Mouse (Mus musculus) forebrain, embryonic 10.5 days (tissue): ENCODE results near the gene Nectin2. TPM values are rescaled to one million over a fixed set of nuclear protein-coding genes. Genes with fewer than 3 reads are reported as not detected.

Source experiments
- DNase-seq: peaks from one replicate; pipeline ENCODE4 v3.0.0-alpha.2; 2017; ENCODE audit warnings: low spot score; ENCODE audit errors: extremely low spot score
- H3K27ac ChIP-seq: fragments of 300-500 bp; sonication (generic); 2 replicates; pipeline ENCODE4 v1.5.1; 2016; ENCODE audit warnings: mild to moderate bottlenecking
- H3K27me3 ChIP-seq: fragments of 300-500 bp; sonication (generic); 2 replicates; pipeline ENCODE4 v1.6.1; 2016; ENCODE audit warnings: mild to moderate bottlenecking; ENCODE audit not compliant: poor library complexity, severe bottlenecking
- H3K36me3 ChIP-seq: fragments of 300-500 bp; sonication (generic); replicated peaks from 2 replicates; pipeline ENCODE4 v1.6.1; 2016; ENCODE audit warnings: mild to moderate bottlenecking, moderate library complexity
- H3K4me1 ChIP-seq: fragments of 300-500 bp; sonication (generic); 2 replicates; pipeline ENCODE4 v1.6.1; 2016
- H3K4me3 ChIP-seq: fragments of 300-500 bp; sonication (generic); 2 replicates; pipeline ENCODE4 v1.5.1; 2016; ENCODE audit warnings: mild to moderate bottlenecking, moderate library complexity
- H3K9me3 ChIP-seq: fragments of 300-500 bp; sonication (generic); 2 replicates; pipeline ENCODE4 v1.6.1; 2016; ENCODE audit warnings: mild to moderate bottlenecking, moderate library complexity
- WGBS: fragments of 180-500 bp; shearing (Covaris S2); methylation state at CpG from one replicate; pipeline ENCODE4 v1.1.7; 2016; 5-methylcytosine and 5-hydroxymethylcytosine counted together
- polyA plus RNA-seq: library from polyadenylated mRNA; unstranded; fragments of >200 nt; fragmentation: Nextera tagmentation; extraction: Ambion mirVana; gene quantifications from 2 replicates; pipeline ENCODE4 v1.2.1, GENCODE M21; 2016

Nectin2 gene
- polyA plus RNA-seq, 1 experiment from 2014 or later, result 84.2 TPM

DNA sequence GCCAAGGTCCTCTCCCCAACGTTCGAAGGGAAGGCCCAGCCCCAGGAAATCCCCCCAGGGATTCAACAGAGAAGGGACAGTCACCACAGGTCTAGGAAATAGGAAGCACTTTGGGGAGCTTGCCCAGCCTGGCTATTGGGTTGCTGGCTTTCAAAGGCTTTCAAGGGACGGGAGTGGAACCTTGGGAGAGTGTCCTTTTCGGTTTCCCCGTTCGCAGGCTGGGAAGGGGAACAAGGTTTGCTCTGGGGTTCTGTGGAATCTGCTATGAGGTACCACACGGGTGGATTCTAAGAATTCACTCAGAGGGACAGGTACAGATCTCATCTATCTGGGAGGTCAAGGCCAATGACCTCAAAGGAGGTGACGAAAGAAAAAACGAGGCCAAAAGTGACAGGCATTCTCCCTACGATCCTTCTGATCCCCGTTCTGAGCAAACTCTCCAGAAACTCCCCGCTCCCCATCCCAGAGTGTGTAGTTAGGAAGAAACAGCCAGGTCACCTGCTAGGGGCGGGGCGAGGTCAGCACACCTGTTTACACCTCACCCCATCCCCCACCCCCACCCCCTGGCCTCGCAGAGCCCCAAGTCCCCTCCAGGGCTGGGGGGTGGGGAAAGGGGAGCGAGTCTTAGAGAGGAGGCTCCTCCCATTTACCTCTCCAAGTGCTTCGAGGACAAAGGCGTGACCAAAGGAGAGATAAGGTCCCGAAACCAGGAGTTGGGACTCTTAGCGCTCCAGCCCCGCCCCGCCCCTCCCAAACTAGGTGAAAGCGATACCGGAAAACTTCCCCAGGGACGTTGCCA lies 2.7 kb downstream of the Nectin2 start:
- no peak for DNase-seq
- WGBS, result 3% methylated on average over 25 of the region's 25 CpGs
- Histone ChIP-seq H3K9me3 (no peaks in the 10 kb centered on the region), H3K27me3 (no peaks in the 10 kb centered on the region), H3K36me3 (peaks cover 32% of the 10 kb centered on the region), H3K4me1 (peaks cover 59% of the 10 kb centered on the region), H3K4me3 (peak overlapping the region; percentile 77), H3K27ac (peak overlapping the region; percentile 92)

- peak overlapping the region; percentile 2; the same call in 1 of the 2 replicates for H3K27ac ChIP-seq
- no peaks in the 10 kb centered on the region for H3K9me3 ChIP-seq
- peaks cover 37% of the 10 kb centered on the region for H3K36me3 ChIP-seq
- H3K4me1 ChIP-seq, result peaks cover 69% of the 10 kb centered on the region
- peak overlapping the region; percentile 77 for H3K4me3 ChIP-seq
- 32% methylated on average over 6 of the region's 6 CpGs for WGBS
- no peak for DNase-seq
- no peaks in the 10 kb centered on the region for H3K27me3 ChIP-seq
These were observed 3.7 kb downstream of the Nectin2 start for GRCm38 (mm10) chr7:19746426-19747201.

GRCm38 (mm10) chr7:19745971-19746370 lies 4.3 kb downstream of the Nectin2 start:
- H3K9me3 ChIP-seq, result no peaks in the 10 kb centered on the region
- H3K27me3 ChIP-seq, result no peaks in the 10 kb centered on the region
- WGBS, result 77% methylated on average over 10 of the region's 10 CpGs
- DNase-seq, result no peak
- peaks cover 44% of the 10 kb centered on the region for H3K36me3 ChIP-seq
- peaks cover 74% of the 10 kb centered on the region for H3K4me1 ChIP-seq
- no peak overlapping the region for H3K27ac ChIP-seq
- H3K4me3 ChIP-seq, result no peak overlapping the region

DNA sequence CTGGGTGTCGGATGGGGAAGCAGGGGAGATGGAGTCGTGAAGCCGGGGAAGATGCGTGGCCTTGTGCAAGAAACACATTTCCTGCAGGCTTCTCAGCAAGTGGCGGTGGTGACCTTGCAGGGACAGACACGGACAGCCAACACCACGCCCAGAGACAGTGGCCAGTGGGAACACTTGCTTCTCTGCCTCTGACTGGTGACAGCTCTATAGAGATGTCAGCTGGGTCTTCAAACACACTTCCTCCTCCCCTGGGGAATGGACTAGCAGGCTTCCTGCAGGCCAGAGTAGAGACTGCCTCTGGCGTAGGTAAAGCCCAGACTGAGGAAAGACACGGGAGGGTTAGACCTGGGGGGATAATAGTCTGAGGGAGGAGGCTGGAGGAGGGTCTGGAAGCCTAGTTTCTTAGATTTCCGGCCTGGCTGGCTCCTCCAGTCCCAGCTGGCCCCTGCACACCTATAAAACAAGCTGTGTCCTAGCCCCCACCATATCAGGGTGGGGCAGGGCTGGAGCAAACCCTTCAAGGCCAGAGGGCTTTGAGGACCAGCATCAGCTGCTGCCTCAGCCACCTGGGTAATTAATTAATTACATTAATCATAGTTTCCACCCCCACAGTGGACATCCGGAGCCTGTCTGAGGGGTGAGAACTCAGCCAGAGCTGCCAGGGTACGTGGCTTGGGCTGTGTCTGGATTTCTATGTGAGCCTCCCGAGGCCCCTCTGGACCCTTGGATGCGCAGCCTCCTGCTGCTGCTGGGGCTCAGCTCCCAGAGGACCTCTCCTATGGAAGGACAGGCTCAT lies 5.5 kb downstream of the Nectin2 start:
- no peak overlapping the region; the same call in 1 of the 2 replicates for H3K4me3 ChIP-seq
- H3K27ac ChIP-seq, result no peak overlapping the region

GRCm38 (mm10) chr7:19743791-19744190 lies 6.5 kb downstream of the Nectin2 start:
- DNase-seq, result no peak
- 93% methylated on average over 6 of the region's 6 CpGs for WGBS
- Histone ChIP-seq H3K9me3 (peaks cover 3% of the 10 kb centered on the region; the same call in 1 of the 2 replicates), H3K27ac (no peak overlapping the region), H3K27me3 (no peaks in the 10 kb centered on the region), H3K36me3 (peaks cover 65% of the 10 kb centered on the region), H3K4me3 (no peak overlapping the region), H3K4me1 (peaks cover 63% of the 10 kb centered on the region)

More for the DNA sequence above, 5.5 kb downstream of the Nectin2 start:
- peaks cover 56% of the 10 kb centered on the region for H3K36me3 ChIP-seq
- H3K4me1 ChIP-seq, result peaks cover 66% of the 10 kb centered on the region
- no peaks in the 10 kb centered on the region for H3K27me3 ChIP-seq
- H3K9me3 ChIP-seq, result peaks cover 3% of the 10 kb centered on the region; the same call in 1 of the 2 replicates
- DNase-seq, result no peak
- WGBS, result 85% methylated on average over 14 of the region's 14 CpGs

- Histone ChIP-seq H3K9me3 (peaks cover 3% of the 10 kb centered on the region; the same call in 1 of the 2 replicates), H3K27me3 (no peaks in the 10 kb centered on the region), H3K27ac (no peak overlapping the region), H3K36me3 (peaks cover 75% of the 10 kb centered on the region), H3K4me1 (peaks cover 50% of the 10 kb centered on the region), H3K4me3 (no peak overlapping the region)
- 63% methylated on average over 5 of the region's 5 CpGs for WGBS
- no peak for DNase-seq
These were observed 7.8 kb downstream of the Nectin2 start for GRCm38 (mm10) chr7:19742468-19742867.

GRCm38 (mm10) chr7:19741329-19742031 lies 8.8 kb downstream of the Nectin2 start:
- peaks cover 85% of the 10 kb centered on the region for H3K36me3 ChIP-seq
- no peak for DNase-seq
- peaks cover 40% of the 10 kb centered on the region for H3K4me1 ChIP-seq
- H3K27ac ChIP-seq, result 0 out of 2 replicates have a peak overlapping the region, but pooled peaks have one; percentile 11
- H3K4me3 ChIP-seq, result no peak overlapping the region
- H3K9me3 ChIP-seq, result peaks cover 3% of the 10 kb centered on the region; the same call in 1 of the 2 replicates
- no peaks in the 10 kb centered on the region for H3K27me3 ChIP-seq
- 20% methylated on average over 8 of the region's 8 CpGs for WGBS

GRCm38 (mm10) chr7:19740269-19740668 lies 10.0 kb downstream of the Nectin2 start:
- peaks cover 3% of the 10 kb centered on the region; the same call in 1 of the 2 replicates for H3K9me3 ChIP-seq
- H3K36me3 ChIP-seq, result peaks cover 89% of the 10 kb centered on the region
- DNase-seq, result no peak
- H3K27ac ChIP-seq, result no peak overlapping the region
- WGBS, result 90% methylated on average over 11 of the region's 11 CpGs
- H3K4me1 ChIP-seq, result peaks cover 28% of the 10 kb centered on the region
- no peak overlapping the region for H3K4me3 ChIP-seq
- no peaks in the 10 kb centered on the region for H3K27me3 ChIP-seq

- Histone ChIP-seq H3K27ac (no peak overlapping the region), H3K9me3 (peaks cover 3% of the 10 kb centered on the region; the same call in 1 of the 2 replicates), H3K27me3 (no peaks in the 10 kb centered on the region), H3K4me3 (no peak overlapping the region), H3K36me3 (peaks cover 89% of the 10 kb centered on the region), H3K4me1 (peaks cover 20% of the 10 kb centered on the region)
- 91% methylated on average over 3 of the region's 3 CpGs for WGBS
- DNase-seq, result no peak
These were observed 11.5 kb downstream of the Nectin2 start for GRCm38 (mm10) chr7:19738771-19739170.

DNA sequence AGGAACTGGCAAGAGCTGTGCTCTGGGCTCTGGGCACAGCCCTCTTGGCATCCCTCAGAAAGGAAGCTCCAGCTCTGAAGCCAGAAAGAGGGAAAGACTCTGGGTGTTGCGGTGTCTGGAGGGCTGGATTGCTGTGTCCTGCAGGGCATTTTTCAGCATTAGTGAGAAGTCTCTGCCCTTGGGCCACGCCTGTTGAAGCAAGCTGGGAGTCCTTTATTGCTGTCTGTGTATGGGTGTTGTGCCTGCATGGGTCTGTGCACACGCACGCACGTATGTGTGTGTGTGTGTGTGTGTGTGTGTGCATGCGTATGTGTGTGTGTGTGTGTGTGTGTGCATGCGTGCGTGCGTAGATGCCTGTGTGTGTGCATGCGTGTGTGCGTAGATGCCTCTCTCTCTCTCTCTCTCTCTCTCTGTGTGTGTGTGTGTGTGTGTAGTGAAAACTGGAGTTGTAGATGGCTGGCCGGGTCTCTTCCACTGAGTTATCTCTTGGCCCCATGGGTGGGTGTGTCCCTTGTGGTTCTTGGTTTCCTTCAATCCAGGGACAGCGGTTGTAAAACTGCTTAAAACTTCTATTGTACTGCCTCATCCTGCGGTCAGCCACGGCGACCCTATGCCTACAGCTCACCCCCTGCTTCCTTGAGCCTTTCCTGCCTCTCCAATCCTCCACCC lies 13.8 kb downstream of the Nectin2 start:
- Histone ChIP-seq H3K36me3 (peaks cover 93% of the 10 kb centered on the region), H3K9me3 (peaks cover 3% of the 10 kb centered on the region; the same call in 1 of the 2 replicates), H3K27me3 (no peaks in the 10 kb centered on the region), H3K4me3 (no peak overlapping the region), H3K27ac (no peak overlapping the region), H3K4me1 (peaks cover 9% of the 10 kb centered on the region)
- DNase-seq, result no peak
- WGBS, result 93% methylated on average over 16 of the region's 16 CpGs

DNA sequence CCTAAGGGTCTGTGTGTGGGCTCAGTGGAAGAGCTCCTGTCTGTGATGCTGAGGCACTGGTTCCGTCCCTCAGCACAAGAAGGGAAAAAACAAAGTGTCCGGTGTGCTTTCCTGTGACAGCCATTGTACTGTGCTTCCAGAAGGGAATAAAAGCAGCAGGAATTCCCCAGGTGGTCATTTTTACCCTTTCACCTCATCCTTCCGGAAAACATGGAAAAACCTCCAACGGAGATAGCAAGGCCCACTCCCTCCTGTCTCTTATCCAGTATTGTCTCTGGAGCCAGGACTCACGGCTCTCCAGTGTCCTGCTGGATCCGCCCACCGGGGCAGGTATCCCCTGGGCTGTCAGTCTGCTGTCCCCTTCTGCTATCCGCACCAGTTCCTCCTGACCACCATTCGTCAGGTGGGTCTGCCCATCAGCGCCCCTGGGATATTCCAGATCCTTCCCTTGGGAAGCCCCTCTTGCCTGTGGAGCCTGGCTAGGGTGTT lies 16.1 kb downstream of the Nectin2 start:
- no peaks in the 10 kb centered on the region for H3K4me1 ChIP-seq
- no peak overlapping the region for H3K27ac ChIP-seq

More for the DNA sequence above, 16.1 kb downstream of the Nectin2 start:
- no peak for DNase-seq
- H3K9me3 ChIP-seq, result no peaks in the 10 kb centered on the region
- 94% methylated on average over 10 of the region's 10 CpGs for WGBS
- H3K36me3 ChIP-seq, result peaks cover 93% of the 10 kb centered on the region
- H3K27me3 ChIP-seq, result no peaks in the 10 kb centered on the region
- H3K4me3 ChIP-seq, result no peak overlapping the region
